Mouse (Mus musculus) stomach, postnatal 0 days (tissue): Measurements from ENCODE around the gene Crtc1.

Experiments
- CTCF ChIP-seq: IDR thresholded peaks from 2 replicates; pipeline ENCODE4 v1.5.1; 2016; ENCODE audit warnings: antibody characterized with exemption, low read depth, mild to moderate bottlenecking, moderate library complexity
- EP300 ChIP-seq: optimal IDR thresholded peaks from 2 replicates; pipeline ENCODE3; 2016; ENCODE audit warnings: antibody characterized with exemption

GRCm38 (mm10) chr8:70488931-70489470 is 49.6 kb upstream of the Crtc1 start:
- TF ChIP-seq CTCF (no peak), EP300 (no peak)
